7 mouse cellular contexts compared by ENCODE assay signal in genomic region chr19:28678646-28679270, GRCm38 (mm10). TPM values are rescaled to one million over a fixed set of nuclear protein-coding genes. Genes with fewer than 3 reads are reported as not detected.
DNase-seq lines count a peak whose midpoint lies in the region; ATAC-seq and TF ChIP-seq lines count a peak whose summit lies in the region.

No protein-coding gene starts in this region.

- peak overlapping the region; percentile 72 for H3K9ac ChIP-seq in heart, embryonic 14.5 days (ENCODE audit: low read length)
- H3K9ac ChIP-seq in limb, embryonic 13.5 days = peak overlapping the region; percentile 78
- H3K9ac ChIP-seq in neural tube, embryonic 11.5 days (ENCODE audit: low read length) = no peak overlapping the region

- DNase-seq in R1 (ENCODE audit: low read depth, low spot score) = peak; percentile 30
- peak; percentile 38 for DNase-seq in neural tube, embryonic 11.5 days (ENCODE audit: low spot score)
- no peak for DNase-seq in layer of hippocampus, adult 9-11 months
- no peak for DNase-seq in ovary, adult 18-20 months (ENCODE audit: low spot score)

- H3K27ac ChIP-seq in heart, embryonic 14.5 days (replicated peaks in 1 of 2; ENCODE audit: control insufficient read depth in 1 of 2, insufficient read depth in 1 of 2, low read depth in 2 of 2, low read length in 2 of 2) = no peak overlapping the region
- H3K27ac ChIP-seq in limb, embryonic 13.5 days = no peak overlapping the region
- H3K27ac ChIP-seq in neural tube, embryonic 11.5 days (ENCODE audit: low read depth, low read length) = no peak overlapping the region

- no peak for TF ChIP-seq CTCF in E14TG2a.4 (conservative IDR thresholded peaks at IDR 0.05; ENCODE audit: low read length)

- H3K9me3 ChIP-seq in E14TG2a.4 (ENCODE audit: low read length) = no peaks in the 10 kb centered on the region
- no peaks in the 10 kb centered on the region for H3K9me3 ChIP-seq in heart, embryonic 14.5 days (ENCODE audit: control insufficient read depth, low read length)
- H3K9me3 ChIP-seq in limb, embryonic 13.5 days = no peaks in the 10 kb centered on the region
- no peaks in the 10 kb centered on the region for H3K9me3 ChIP-seq in neural tube, embryonic 11.5 days (ENCODE audit: control insufficient read depth, low read length)

- peaks cover 44% of the 10 kb centered on the region for H3K4me1 ChIP-seq in E14TG2a.4 (replicated peaks; ENCODE audit: low read depth, low read length)
- H3K4me1 ChIP-seq in heart, embryonic 14.5 days (ENCODE audit: control insufficient read depth in 2 of 2, insufficient read depth in 2 of 2, low read length in 2 of 2) = peaks cover 9 to 15% of the 10 kb centered on the region in 2 experiments; a peak in 2 of 4 replicates
- peaks cover 30% of the 10 kb centered on the region for H3K4me1 ChIP-seq in limb, embryonic 13.5 days
- peaks cover 15% of the 10 kb centered on the region for H3K4me1 ChIP-seq in neural tube, embryonic 11.5 days (ENCODE audit: control insufficient read depth, insufficient read depth, low read length)

- peak overlapping the region; percentile 82 for H3K4me3 ChIP-seq in E14TG2a.4 (replicated peaks; ENCODE audit: low read length)
- peak overlapping the region; percentile 59 to 63 for H3K4me3 ChIP-seq in heart, embryonic 14.5 days (ENCODE audit: control insufficient read depth in 1 of 2, insufficient read depth in 1 of 2, low read depth in 1 of 2, low read length in 2 of 2)
- peak overlapping the region; percentile 70 for H3K4me3 ChIP-seq in limb, embryonic 13.5 days
- H3K4me3 ChIP-seq in neural tube, embryonic 11.5 days (ENCODE audit: low read depth, low read length) = peak overlapping the region; percentile 53

- peak overlapping the region; percentile 99 for H3K4me2 ChIP-seq in heart, embryonic 14.5 days (ENCODE audit: low read length)
- peak overlapping the region; percentile 98 for H3K4me2 ChIP-seq in limb, embryonic 13.5 days (replicated peaks)
- peak overlapping the region; percentile 97 for H3K4me2 ChIP-seq in neural tube, embryonic 11.5 days (ENCODE audit: low read depth)

- WGBS in heart, embryonic 14.5 days = under 1% methylated on average over 30 of the region's 30 CpGs
- WGBS in limb, embryonic 13.5 days = under 1% methylated on average over 30 of the region's 30 CpGs
- WGBS in neural tube, embryonic 11.5 days = 0% methylated on average over 30 of the region's 30 CpGs

- H3K36me3 ChIP-seq in E14TG2a.4 (ENCODE audit: insufficient read depth, low read length) = no peaks in the 10 kb centered on the region
- H3K36me3 ChIP-seq in heart, embryonic 14.5 days (ENCODE audit: control insufficient read depth, insufficient read depth, low read length) = no peaks in the 10 kb centered on the region
- H3K36me3 ChIP-seq in limb, embryonic 13.5 days = no peaks in the 10 kb centered on the region
- H3K36me3 ChIP-seq in neural tube, embryonic 11.5 days (ENCODE audit: control insufficient read depth, insufficient read depth, low read length) = no peaks in the 10 kb centered on the region

- ATAC-seq in heart, embryonic 14.5 days (ENCODE audit: insufficient number of reproducible peaks, insufficient read depth, low FRiP score, low read depth) = no peak
- ATAC-seq in limb, embryonic 13.5 days (ENCODE audit: low FRiP score, low read depth) = no peak
- no peak for ATAC-seq in neural tube, embryonic 11.5 days (ENCODE audit: insufficient read depth, low FRiP score, low TSS enrichment)

- H3K27me3 ChIP-seq in E14TG2a.4 (ENCODE audit: insufficient read depth, low read length) = peaks cover 48% of the 10 kb centered on the region
- peaks cover 5% of the 10 kb centered on the region; the same call in 1 of the 2 replicates for H3K27me3 ChIP-seq in heart, embryonic 14.5 days (ENCODE audit: control insufficient read depth, insufficient read depth, low read length)
- peaks cover 31% of the 10 kb centered on the region for H3K27me3 ChIP-seq in limb, embryonic 13.5 days
- peaks cover 27% of the 10 kb centered on the region for H3K27me3 ChIP-seq in neural tube, embryonic 11.5 days (ENCODE audit: control insufficient read depth, insufficient read depth, low read length)

RNA-seq across cellular contexts. Expression of gene Glis3, which starts 1.1 kb away (rescaled TPM):
- 0.92 and 1.6 TPM in 2 replicates for polyA plus RNA-seq in heart, embryonic 14.5 days (2014; fragmentation: Nextera tagmentation; extraction: Ambion mirVana)
- 3.5 and 4.7 TPM in 2 replicates for polyA plus RNA-seq in limb, embryonic 13.5 days (2015; fragmentation: Nextera tagmentation; extraction: Ambion mirVana)
- 1.6 TPM in 2 replicates for polyA plus RNA-seq in neural tube, embryonic 11.5 days (2014; fragmentation: Nextera tagmentation; extraction: Ambion mirVana)

Comparison
In these comparisons a context has a peak if more than half of its experiments do, and no peak if none do; other contexts are left out.
1. DNase-seq: peak in R1 (single experiment) and neural tube, embryonic 11.5 days (single experiment); none in layer of hippocampus, adult 9-11 months (single experiment) and ovary, adult 18-20 months (single experiment).
2. Peak in every context shown above with its lines, with median percentiles within 50 percentile points of each other: H3K4me3 ChIP-seq and H3K4me2 ChIP-seq.